Mouse (Mus musculus): ENCODE data around the gene Fam205c. TPM values are rescaled to one million over a fixed set of nuclear protein-coding genes. Genes with fewer than 3 reads are reported as not detected.

Gene Fam205c
- not detected for polyA plus RNA-seq (2017; shearing (Covaris generic))

DNA sequence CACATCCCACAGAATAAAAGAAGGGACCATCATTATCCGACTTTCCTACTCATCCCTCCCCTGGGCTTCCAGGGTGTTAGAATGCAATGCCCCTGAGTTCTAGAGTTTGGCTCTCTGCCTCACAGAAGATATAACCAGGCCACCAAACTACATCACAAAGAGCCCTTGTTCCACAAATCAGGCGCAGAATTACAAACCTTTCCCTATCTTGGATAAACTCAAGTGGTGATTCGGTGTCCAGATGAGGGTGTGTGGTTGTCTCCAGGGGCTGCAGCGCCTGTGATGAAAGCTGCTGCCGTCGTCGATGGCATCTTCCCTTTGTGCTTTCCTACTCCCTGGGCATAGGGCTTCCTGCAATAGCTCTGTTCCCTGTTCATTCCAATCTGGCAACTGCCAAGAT, at the start of gene Fam205c:
Fam205c (minus strand) TSS at position 101 of the 400 bp plus-strand sequence.

GRCm38 (mm10) chr4:42916617-42917401, 42.8 kb upstream of the Fam205c start, which contains the start of gene Phf24:
Gene Phf24 (plus strand): TSS chr4:42916660.

GRCm38 (mm10) chr4:42856671-42857070, 17.4 kb downstream of the Fam205c start, which contains the start of gene Gm12394:
Gene Gm12394 (minus strand): TSS chr4:42856771.

GRCm38 (mm10) chr4:42853788-42854187, 20.2 kb downstream of the Fam205c start, which contains the start of gene Fam205a1:
Gene Fam205a1 (minus strand): TSS chr4:42853888.

Other genes starting within 250 kb of the Fam205c start
- gene Gm2564, start 244.5 kb downstream of the Fam205c start, polyA plus RNA-seq (2017; shearing (Covaris generic)), result not detected
- gene Ccl27b, start 219.0 kb downstream of the Fam205c start, polyA plus RNA-seq (2017; shearing (Covaris generic)), result not detected
- gene Il11ra2, start 212.3 kb downstream of the Fam205c start, polyA plus RNA-seq (2017; shearing (Covaris generic)), result not detected
- not detected for gene 4930578G10Rik, start 138.7 kb downstream of the Fam205c start, polyA plus RNA-seq (2017; shearing (Covaris generic))
- gene Ccl19, start 117.7 kb downstream of the Fam205c start, polyA plus RNA-seq (2017; shearing (Covaris generic)), result not detected
- not detected for gene Ccl21a, start 100.2 kb downstream of the Fam205c start, polyA plus RNA-seq (2017; shearing (Covaris generic))
- gene Fam205a1, start 20.3 kb downstream of the Fam205c start, polyA plus RNA-seq (2017; shearing (Covaris generic)), result not detected
- not detected for gene Gm12394, start 17.5 kb downstream of the Fam205c start, polyA plus RNA-seq (2017; shearing (Covaris generic))
- 0.12 TPM for gene Phf24, start 42.4 kb upstream of the Fam205c start, polyA plus RNA-seq (2017; shearing (Covaris generic))
- 12.0 TPM for gene Dnajb5, start 75.6 kb upstream of the Fam205c start, polyA plus RNA-seq (2017; shearing (Covaris generic))
- not detected for gene 1700022I11Rik, start 95.4 kb upstream of the Fam205c start, polyA plus RNA-seq (2017; shearing (Covaris generic))
- gene Vcp, start 126.3 kb upstream of the Fam205c start, polyA plus RNA-seq (2017; shearing (Covaris generic)), result 405 TPM
- 28.8 TPM for gene Fancg, start 136.3 kb upstream of the Fam205c start, polyA plus RNA-seq (2017; shearing (Covaris generic))
- 47.4 TPM for gene Pigo, start 151.6 kb upstream of the Fam205c start, polyA plus RNA-seq (2017; shearing (Covaris generic))
- gene Stoml2, start 157.5 kb upstream of the Fam205c start, polyA plus RNA-seq (2017; shearing (Covaris generic)), result 148 TPM
- gene Fam214b, start 172.0 kb upstream of the Fam205c start, polyA plus RNA-seq (2017; shearing (Covaris generic)), result 10.7 TPM
- 0.22 TPM for gene Unc13b, start 184.7 kb upstream of the Fam205c start, polyA plus RNA-seq (2017; shearing (Covaris generic))